Mouse (Mus musculus) layer of hippocampus, adult 11-12 months (tissue): ENCODE data around the gene Car14.
"Not testable (repeated sequence)": the region's sequence is repeated elsewhere in the genome, so short reads cannot be mapped to it uniquely, and the experiment has no call there.

Experiments
- DNase-seq: peaks from one replicate; pipeline ENCODE4 v3.0.0; 2022; ENCODE audit warnings: low spot score

Car14 gene

GRCm38 (mm10) chr3:95891211-95892065 is 13.1 kb downstream of the Car14 start, which contains the start of gene BC028528:
TSS of gene BC028528 (minus strand) at chr3:95892005.
- no peak for DNase-seq

- DNase-seq: no peak
Measured at GRCm38 (mm10) chr3:95889664-95890063, 14.8 kb downstream of the Car14 start.

GRCm38 (mm10) chr3:95887596-95887995 is 16.9 kb downstream of the Car14 start:
- no peak for DNase-seq

- no peak for DNase-seq
Measured at GRCm38 (mm10) chr3:95884400-95884799, 20.1 kb downstream of the Car14 start.

- peak; percentile 90 for DNase-seq
Measured at GRCm38 (mm10) chr3:95882816-95883425, 21.6 kb downstream of the Car14 start.

GRCm38 (mm10) chr3:95881979-95882815 is 22.3 kb downstream of the Car14 start, which contains the start of gene Ciart:
TSS of gene Ciart (minus strand) at chr3:95882251.
- peak; percentile 98 for DNase-seq

- no peak for DNase-seq
Measured at GRCm38 (mm10) chr3:95879063-95879462, 25.4 kb downstream of the Car14 start.

- no peak for DNase-seq
Measured at GRCm38 (mm10) chr3:95872048-95872447, 32.4 kb downstream of the Car14 start.

GRCm38 (mm10) chr3:95871392-95871867 is 33.1 kb downstream of the Car14 start, which contains the start of gene Mrps21:
TSS of gene Mrps21 (minus strand) at chr3:95871519.
- peak; percentile 83 for DNase-seq

GRCm38 (mm10) chr3:95870976-95871375 is 33.5 kb downstream of the Car14 start:
- no peak for DNase-seq

- DNase-seq: no peak
Measured at GRCm38 (mm10) chr3:95867408-95867807, 37.1 kb downstream of the Car14 start.

GRCm38 (mm10) chr3:95866071-95866470 is 38.4 kb downstream of the Car14 start:
- DNase-seq: no peak

- DNase-seq: no peak
Measured at GRCm38 (mm10) chr3:95865571-95865970, 38.9 kb downstream of the Car14 start.

GRCm38 (mm10) chr3:95865050-95865449 is 39.4 kb downstream of the Car14 start:
- peak; percentile 75 for DNase-seq

GRCm38 (mm10) chr3:95863578-95863977 is 40.9 kb downstream of the Car14 start:
- DNase-seq: no peak

GRCm38 (mm10) chr3:95861796-95862195 is 42.7 kb downstream of the Car14 start:
- DNase-seq: peak; percentile 91

- DNase-seq: no peak
Measured at GRCm38 (mm10) chr3:95861216-95861615, 43.3 kb downstream of the Car14 start.

- no peak for DNase-seq
Measured at GRCm38 (mm10) chr3:95860323-95860722, 44.2 kb downstream of the Car14 start.

GRCm38 (mm10) chr3:95858278-95858677 is 46.2 kb downstream of the Car14 start:
- DNase-seq: not testable (repeated sequence)

GRCm38 (mm10) chr3:95857050-95857449 is 47.4 kb downstream of the Car14 start:
- DNase-seq: not testable (repeated sequence)

GRCm38 (mm10) chr3:95856115-95856514 is 48.4 kb downstream of the Car14 start:
- no peak for DNase-seq

- peak; percentile 94 for DNase-seq
Measured at GRCm38 (mm10) chr3:95855502-95856089, 48.9 kb downstream of the Car14 start, which contains the start of gene Prpf3. TSS of gene Prpf3 (minus strand) at chr3:95855885.
